ENCODE assay signal across 22 mouse cellular contexts in genomic region chr1:61387587-61387986, GRCm38 (mm10).
DNase-seq lines count a peak whose midpoint lies in the region; ATAC-seq and TF ChIP-seq lines count a peak whose summit lies in the region.
"Had no signal": no experiment of that assay in that cellular context is flagged by ENCODE, and none has a peak within 500 bp of the region (broad histone marks: within the 10 kb centered on the region; RNA-seq: fewer than 3 reads in every experiment).

No protein-coding gene starts in this region.

- no peaks in the 10 kb centered on the region for H3K36me3 ChIP-seq in intestine, postnatal 0 days (ENCODE audit: control insufficient read depth, insufficient read depth)
- no peaks in the 10 kb centered on the region for H3K36me3 ChIP-seq in intestine, embryonic 15.5 days
- H3K36me3 ChIP-seq in embryonic facial prominence, embryonic 15.5 days, result no peaks in the 10 kb centered on the region
- H3K36me3 ChIP-seq: embryonic facial prominence, embryonic 12.5 days; forebrain, embryonic 10.5 days had no signal

- H3K27me3 ChIP-seq in intestine, postnatal 0 days (replicated peaks; ENCODE audit: control insufficient read depth, insufficient read depth, low read length), result no peaks in the 10 kb centered on the region
- no peaks in the 10 kb centered on the region for H3K27me3 ChIP-seq in intestine, embryonic 15.5 days (replicated peaks)
- no peaks in the 10 kb centered on the region for H3K27me3 ChIP-seq in embryonic facial prominence, embryonic 15.5 days
- H3K27me3 ChIP-seq: embryonic facial prominence, embryonic 12.5 days; forebrain, embryonic 13.5 days had no signal

- intact Hi-C loops in heart, postnatal 36 days (cut with DNase I), result no loop called here

- no peak for ATAC-seq in intestine, postnatal 0 days
- no peak for ATAC-seq in intestine, embryonic 15.5 days
- peak; percentile 75; the same call in 1 of the 2 replicates for ATAC-seq in embryonic facial prominence, embryonic 15.5 days (ENCODE audit: insufficient number of reproducible peaks, low FRiP score, low TSS enrichment, low read depth)
- ATAC-seq: CD4-positive, CD25-positive, alpha-beta regulatory T cell, adult 4 months; forebrain, embryonic 13.5 days; forebrain, embryonic 16.5 days; hindbrain, postnatal 0 days; inflammation-experienced regulatory T-cells, adult 6 months had no signal

- H3K4me2 ChIP-seq in intestine, postnatal 0 days (replicated peaks; ENCODE audit: low read depth), result no peak overlapping the region
- H3K4me2 ChIP-seq in intestine, embryonic 15.5 days (replicated peaks), result no peak overlapping the region
- no peak overlapping the region for H3K4me2 ChIP-seq in embryonic facial prominence, embryonic 15.5 days (replicated peaks)
- H3K4me2 ChIP-seq: embryonic facial prominence, embryonic 12.5 days; forebrain, embryonic 13.5 days; heart, embryonic 11.5 days; hindbrain, embryonic 14.5 days had no signal

- H3K4me1 ChIP-seq in intestine, postnatal 0 days (replicated peaks; ENCODE audit: control insufficient read depth, insufficient read depth, low read length), result no peaks in the 10 kb centered on the region
- H3K4me1 ChIP-seq in intestine, embryonic 15.5 days (replicated peaks), result no peaks in the 10 kb centered on the region
- H3K4me1 ChIP-seq in embryonic facial prominence, embryonic 15.5 days, result peaks cover 7% of the 10 kb centered on the region; the same call in 1 of the 2 replicates
- H3K4me1 ChIP-seq: embryonic facial prominence, embryonic 12.5 days; forebrain, embryonic 10.5 days; forebrain, embryonic 13.5 days had no signal

- no peaks in the 10 kb centered on the region for H3K9me3 ChIP-seq in intestine, postnatal 0 days (ENCODE audit: control insufficient read depth)
- H3K9me3 ChIP-seq in intestine, embryonic 15.5 days, result no peaks in the 10 kb centered on the region
- no peaks in the 10 kb centered on the region for H3K9me3 ChIP-seq in embryonic facial prominence, embryonic 15.5 days (replicated peaks)
- H3K9me3 ChIP-seq: embryonic facial prominence, embryonic 12.5 days; forebrain, embryonic 10.5 days; forebrain, embryonic 13.5 days had no signal

- WGBS in intestine, postnatal 0 days, result 37% methylated on average over 4 of the region's 4 CpGs
- WGBS in intestine, embryonic 15.5 days, result 32% methylated on average over 4 of the region's 4 CpGs
- WGBS in embryonic facial prominence, embryonic 15.5 days, result 35% methylated on average over 4 of the region's 4 CpGs

- peak; percentile 17; the same call in 1 of the 2 replicates for TF ChIP-seq CTCF in intestine, postnatal 0 days (IDR thresholded peaks at IDR 0.05; ENCODE audit: low read depth)

- H3K4me3 ChIP-seq in intestine, postnatal 0 days (ENCODE audit: low read depth, low read length), result no peak overlapping the region
- no peak overlapping the region for H3K4me3 ChIP-seq in intestine, embryonic 15.5 days (replicated peaks)
- H3K4me3 ChIP-seq in embryonic facial prominence, embryonic 15.5 days (replicated peaks), result no peak overlapping the region
- H3K4me3 ChIP-seq: embryonic facial prominence, embryonic 12.5 days; forebrain, embryonic 10.5 days; forebrain, embryonic 13.5 days had no signal

- peak; percentile 37 for DNase-seq in brain, adult 2 months (ENCODE audit: low read depth, low spot score)
- no peak for DNase-seq in heart, postnatal 36 days
- no peak for DNase-seq in gastrocnemius, postnatal 25 days
- DNase-seq: adrenal gland, adult 2 months; adrenal gland, postnatal 14 days; cerebellum, adult 11-12 months; cerebellum, adult 8-10 months; cerebellum, postnatal 10 days; gastrocnemius, postnatal 10 days; heart, adult 11 months had no signal

- no peak overlapping the region for H3K27ac ChIP-seq in intestine, postnatal 0 days (ENCODE audit: low read depth, low read length)
- H3K27ac ChIP-seq in intestine, embryonic 15.5 days, result no peak overlapping the region
- H3K27ac ChIP-seq in embryonic facial prominence, embryonic 15.5 days (replicated peaks), result no peak overlapping the region
- H3K27ac ChIP-seq: embryonic facial prominence, embryonic 12.5 days; forebrain, embryonic 10.5 days; forebrain, embryonic 13.5 days; hindbrain, embryonic 14.5 days; hindbrain, postnatal 0 days had no signal

- no peak overlapping the region for H3K9ac ChIP-seq in intestine, postnatal 0 days (ENCODE audit: low read depth, low read length)
- no peak overlapping the region for H3K9ac ChIP-seq in intestine, embryonic 15.5 days
- no peak overlapping the region for H3K9ac ChIP-seq in embryonic facial prominence, embryonic 15.5 days
- H3K9ac ChIP-seq: embryonic facial prominence, embryonic 12.5 days; forebrain, embryonic 13.5 days; hindbrain, embryonic 14.5 days had no signal
